8 mouse cellular contexts compared by ENCODE assay signal in genomic region chr4:141875481-141876108, GRCm38 (mm10). TPM values are rescaled to one million over a fixed set of nuclear protein-coding genes. Genes with fewer than 3 reads are reported as not detected.
A peak's percentile ranks its signal among the peaks of the same experiment; 100 is the strongest.
DNase-seq lines count a peak whose midpoint lies in the region; ATAC-seq lines count a peak whose summit lies in the region.
"Had no signal": no experiment of that assay in that cellular context is flagged by ENCODE, and none has a peak within 500 bp of the region (broad histone marks: within the 10 kb centered on the region; RNA-seq: fewer than 3 reads in every experiment).

No protein-coding gene starts in this region.

- H3K9ac ChIP-seq in neural tube, embryonic 11.5 days (ENCODE audit: low read length) = no peak overlapping the region
- H3K9ac ChIP-seq in liver, embryonic 12.5 days = peak overlapping the region; percentile 93

- no peak for ATAC-seq in neural tube, embryonic 11.5 days (ENCODE audit: insufficient read depth, low FRiP score, low TSS enrichment)
- no peak for ATAC-seq in liver, embryonic 12.5 days

- 13% methylated on average over 8 of the region's 8 CpGs for WGBS in neural tube, embryonic 11.5 days
- WGBS in forebrain, embryonic 10.5 days = 19% methylated on average over 8 of the region's 8 CpGs
- 11% methylated on average over 8 of the region's 8 CpGs for WGBS in liver, embryonic 12.5 days (ENCODE audit: insufficient replicate concordance)

- H3K4me1 ChIP-seq in neural tube, embryonic 11.5 days (ENCODE audit: control insufficient read depth, insufficient read depth, low read length) = peaks cover 14% of the 10 kb centered on the region; the same call in 1 of the 2 replicates
- H3K4me1 ChIP-seq in forebrain, embryonic 10.5 days = peaks cover 43% of the 10 kb centered on the region
- H3K4me1 ChIP-seq in liver, embryonic 12.5 days = peaks cover 59% of the 10 kb centered on the region

- no peak overlapping the region; the same call in 1 of the 2 replicates for H3K4me3 ChIP-seq in neural tube, embryonic 11.5 days (ENCODE audit: low read depth, low read length)
- peak overlapping the region; percentile 78 for H3K4me3 ChIP-seq in forebrain, embryonic 10.5 days
- H3K4me3 ChIP-seq in liver, embryonic 12.5 days = peak overlapping the region; percentile 76

- H3K36me3 ChIP-seq in neural tube, embryonic 11.5 days (ENCODE audit: control insufficient read depth, insufficient read depth, low read length) = no peaks in the 10 kb centered on the region
- H3K36me3 ChIP-seq in forebrain, embryonic 10.5 days (replicated peaks) = no peaks in the 10 kb centered on the region; the same call in 1 of the 2 replicates
- H3K36me3 ChIP-seq in liver, embryonic 12.5 days = peaks cover 15% of the 10 kb centered on the region

- H3K9me3 ChIP-seq in neural tube, embryonic 11.5 days (ENCODE audit: control insufficient read depth, low read length) = no peaks in the 10 kb centered on the region
- H3K9me3 ChIP-seq in forebrain, embryonic 10.5 days = no peaks in the 10 kb centered on the region
- H3K9me3 ChIP-seq in liver, embryonic 12.5 days (replicated peaks) = no peaks in the 10 kb centered on the region

- peak; percentile 28 for DNase-seq in neural tube, embryonic 11.5 days (ENCODE audit: low spot score)
- no peak for DNase-seq in neural tube, embryonic 10.5 days (ENCODE audit: extremely low spot score, low spot score)
- no peak for DNase-seq in forebrain, embryonic 10.5 days (ENCODE audit: extremely low spot score, low spot score)
- DNase-seq in urinary bladder, postnatal 36 days (ENCODE audit: low spot score in 2 of 2) = no peak
- no peak for DNase-seq in adrenal gland, adult 8-10 months
- DNase-seq in kidney, postnatal 25 days = no peak

- peak overlapping the region; percentile 93 for H3K4me2 ChIP-seq in neural tube, embryonic 11.5 days (ENCODE audit: low read depth)
- H3K4me2 ChIP-seq in liver, embryonic 12.5 days = peak overlapping the region; percentile 95

- no peaks in the 10 kb centered on the region for H3K27me3 ChIP-seq in neural tube, embryonic 11.5 days (ENCODE audit: control insufficient read depth, insufficient read depth, low read length)
- H3K27me3 ChIP-seq in forebrain, embryonic 10.5 days (ENCODE audit: poor library complexity, severe bottlenecking) = peaks cover 40% of the 10 kb centered on the region
- H3K27me3 ChIP-seq in liver, embryonic 12.5 days (replicated peaks) = peaks cover 26% of the 10 kb centered on the region

- H3K27ac ChIP-seq in neural tube, embryonic 11.5 days (ENCODE audit: low read depth, low read length) = no peak overlapping the region
- H3K27ac ChIP-seq in forebrain, embryonic 10.5 days = peak overlapping the region; percentile 82
- peak overlapping the region; percentile 90 for H3K27ac ChIP-seq in liver, embryonic 12.5 days

RNA-seq across cellular contexts. Expression of gene Efhd2, which starts 0.9 kb away (rescaled TPM):
- polyA plus RNA-seq in neural tube, embryonic 11.5 days (2014; fragmentation: Nextera tagmentation; extraction: Ambion mirVana) = 24.4 and 28.5 TPM in 2 replicates
- 39.5 and 41.5 TPM in 2 replicates for polyA plus RNA-seq in forebrain, embryonic 10.5 days (2016; fragmentation: Nextera tagmentation; extraction: Ambion mirVana)
- polyA plus RNA-seq in liver, embryonic 12.5 days (2016; fragmentation: Nextera tagmentation; extraction: Ambion mirVana) = 75.0 and 75.6 TPM in 2 replicates
- total RNA-seq in adrenal gland, adult 8-10 months (2022) = 10 to 100 TPM; 32.2 to 38.0 (median 35.7) TPM

RNA-seq across cellular contexts. Expression of gene Ctrc, which starts 29.4 kb away (rescaled TPM):
- polyA plus RNA-seq in neural tube, embryonic 11.5 days (2014; fragmentation: Nextera tagmentation; extraction: Ambion mirVana) = not detected in 2 replicates
- polyA plus RNA-seq in forebrain, embryonic 10.5 days (2016; fragmentation: Nextera tagmentation; extraction: Ambion mirVana) = not detected in 2 replicates
- not detected in 2 replicates for polyA plus RNA-seq in liver, embryonic 12.5 days (2016; fragmentation: Nextera tagmentation; extraction: Ambion mirVana)
- total RNA-seq in adrenal gland, adult 8-10 months (2022) = not detected
- total RNA-seq: layer of hippocampus, adult 8-10 months had no signal

RNA-seq across cellular contexts. Expression of gene Cela2a, which starts 49.6 kb away (rescaled TPM):
- polyA plus RNA-seq in neural tube, embryonic 11.5 days (2014; fragmentation: Nextera tagmentation; extraction: Ambion mirVana) = not detected in 2 replicates
- polyA plus RNA-seq in forebrain, embryonic 10.5 days (2016; fragmentation: Nextera tagmentation; extraction: Ambion mirVana) = not detected in 2 replicates
- polyA plus RNA-seq in liver, embryonic 12.5 days (2016; fragmentation: Nextera tagmentation; extraction: Ambion mirVana) = not detected in 2 replicates
- not detected for total RNA-seq in adrenal gland, adult 8-10 months (2022)
- total RNA-seq: layer of hippocampus, adult 8-10 months had no signal
